Mouse (Mus musculus): ENCODE results near the gene Eif2s2.
"Not testable (repeated sequence)": the region's sequence is repeated elsewhere in the genome, so short reads cannot be mapped to it uniquely, and the experiment has no call there.

Eif2s2 gene

DNA sequence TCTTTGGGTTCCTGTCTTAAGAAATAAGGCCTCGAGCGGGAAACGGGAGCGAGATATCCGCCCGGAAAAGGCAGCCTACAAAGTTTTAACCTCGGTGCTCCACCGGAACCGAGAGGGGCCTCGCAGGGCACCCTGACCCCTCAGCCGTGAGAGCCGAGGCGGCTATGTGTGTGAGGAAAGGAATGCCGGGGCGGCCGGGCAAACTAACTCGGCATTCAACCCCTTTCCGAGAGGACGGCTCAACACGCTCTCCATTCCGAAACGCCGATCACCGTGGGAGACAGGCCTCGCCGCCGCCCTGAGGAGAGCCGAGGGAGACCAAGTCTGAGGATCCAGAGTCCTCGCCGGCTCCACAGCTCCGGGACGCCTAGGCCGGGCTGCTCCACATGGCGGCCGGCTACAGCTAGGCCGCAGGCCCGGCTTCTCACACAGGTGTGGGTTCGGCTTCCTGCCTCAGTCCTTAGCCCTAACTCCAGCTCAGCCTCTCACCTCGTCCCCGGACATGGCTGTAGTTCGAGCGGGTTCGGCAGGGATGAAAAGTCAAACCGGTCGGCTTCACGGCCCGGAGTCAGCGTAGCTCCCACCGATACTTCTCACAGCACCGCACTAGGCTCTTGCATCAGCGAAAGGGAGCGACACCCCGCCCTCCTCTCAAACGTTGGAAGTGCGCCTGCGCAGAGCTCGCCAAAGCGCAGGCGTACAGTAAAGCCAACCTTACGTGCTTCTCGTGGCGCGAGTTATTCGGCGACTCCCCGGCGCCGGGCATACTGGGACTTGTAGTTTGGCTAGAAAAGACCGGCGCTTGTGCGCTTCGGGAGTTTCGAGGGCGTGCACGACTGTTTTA lies at the start of gene Eif2s2:
TSS of gene Eif2s2 (minus strand) at position 735 of the 844 bp plus-strand sequence.
- CTCF ChIA-PET, result no interaction called here

DNA sequence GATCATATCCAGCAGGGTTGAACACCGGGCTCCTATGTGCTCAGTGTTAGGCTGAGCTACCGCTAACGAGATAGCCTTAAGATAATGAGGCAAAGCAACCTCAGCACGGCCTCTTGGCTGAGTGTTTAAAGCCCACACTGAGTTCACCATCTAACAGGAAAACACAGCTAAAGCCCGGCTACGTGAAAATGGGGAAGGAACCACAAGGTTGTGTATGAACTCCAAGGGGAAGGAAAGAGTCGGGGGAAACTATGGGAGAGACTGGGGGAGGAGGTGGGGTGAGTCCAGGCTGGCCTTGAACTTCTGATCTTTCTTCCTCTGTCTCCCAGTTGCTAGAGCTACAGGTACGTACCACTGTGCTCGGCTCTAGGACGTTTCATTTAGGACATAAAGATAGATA lies 49.2 kb upstream of the Eif2s2 start:
- CTCF ChIA-PET, result no interaction called here

DNA sequence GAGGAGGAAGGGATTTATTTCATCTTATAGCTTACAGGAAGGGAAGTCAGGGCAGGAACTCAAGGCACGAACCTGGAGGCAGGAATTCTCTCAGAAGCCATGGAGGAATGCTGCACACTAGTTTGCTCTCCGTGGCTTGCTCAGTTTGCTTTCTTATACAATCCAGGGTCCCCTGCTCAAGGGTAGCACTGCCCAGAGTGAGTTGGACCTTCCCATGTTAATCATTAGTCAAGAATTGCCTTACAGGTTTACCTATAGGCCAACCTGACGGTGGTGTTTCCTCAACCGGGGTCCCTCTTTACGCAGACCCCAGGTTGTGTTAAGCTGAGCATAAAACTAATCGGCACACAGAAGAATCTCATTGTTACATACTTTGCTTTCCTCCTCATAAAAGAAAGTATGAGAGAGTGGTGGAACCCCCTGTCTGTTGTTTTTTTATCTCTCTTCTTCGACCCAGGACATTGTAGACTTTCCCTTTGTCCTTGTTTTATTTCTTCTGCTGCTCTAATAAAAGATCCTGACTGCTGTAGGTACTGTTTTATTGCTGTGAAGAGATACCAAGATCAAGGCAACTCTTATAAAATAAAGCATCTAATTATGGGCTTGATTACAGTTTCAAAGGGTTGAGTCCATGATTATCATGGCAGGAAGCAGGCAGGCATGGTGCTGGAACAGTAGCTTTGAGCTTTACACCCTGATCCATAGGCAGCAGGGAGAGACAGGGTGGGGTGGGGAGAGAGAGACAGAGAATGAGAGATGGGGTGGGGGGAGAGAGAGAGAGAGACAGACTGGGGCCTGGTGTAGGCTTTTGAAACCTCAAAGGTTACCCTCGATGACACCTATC lies 45.0 kb upstream of the Eif2s2 start:
- CTCF ChIA-PET, result no interaction called here

DNA sequence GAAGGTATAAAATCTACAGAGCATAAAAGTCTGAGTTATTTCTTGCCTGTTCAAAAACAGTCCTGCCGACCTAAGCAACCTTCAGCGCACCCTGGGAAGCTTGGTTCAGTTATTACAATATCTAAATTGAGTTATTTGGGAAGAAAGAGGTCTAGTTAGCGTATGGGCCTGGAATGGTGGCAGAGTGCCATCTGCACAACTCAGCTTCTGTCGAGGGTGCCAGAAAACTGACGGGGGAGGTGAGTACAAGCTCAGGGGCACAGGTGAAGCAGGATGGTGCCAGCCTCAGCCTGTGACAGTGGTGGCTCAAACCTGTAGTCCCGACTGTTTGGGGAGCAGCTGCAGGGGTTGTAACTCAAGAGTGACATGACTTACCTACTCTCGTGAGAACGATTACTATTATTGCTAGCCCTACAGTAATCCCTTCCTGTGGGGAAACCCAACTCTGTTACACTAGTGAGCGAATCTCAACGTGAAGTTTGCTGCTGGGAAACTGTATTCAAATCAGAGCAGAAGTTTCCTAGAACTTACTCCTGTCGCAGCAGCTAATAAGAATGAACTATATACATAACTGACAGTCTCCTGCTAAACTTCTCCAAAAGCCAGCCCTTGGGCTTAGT lies 43.9 kb upstream of the Eif2s2 start:
- CTCF ChIA-PET, result no interaction called here

DNA sequence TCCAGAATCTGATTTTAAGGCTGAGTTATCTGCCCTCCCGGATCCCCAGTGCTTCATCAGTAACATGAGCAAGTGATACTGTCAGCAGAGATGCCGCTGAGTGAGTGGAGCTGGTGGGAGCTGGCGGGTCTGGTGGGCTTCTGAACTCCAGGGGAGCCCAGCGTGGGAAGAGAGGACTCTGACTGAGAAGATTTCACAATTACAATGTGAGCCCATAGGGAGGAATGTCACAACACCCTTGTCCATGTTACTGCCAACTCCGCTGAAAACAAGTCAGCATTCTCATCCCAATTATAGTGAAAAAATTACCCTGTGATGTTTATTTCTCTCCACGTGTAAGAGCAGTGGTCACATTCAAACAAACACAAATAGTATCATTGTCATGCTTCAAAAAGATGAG lies 43.4 kb upstream of the Eif2s2 start:
- CTCF ChIA-PET, result no interaction called here

DNA sequence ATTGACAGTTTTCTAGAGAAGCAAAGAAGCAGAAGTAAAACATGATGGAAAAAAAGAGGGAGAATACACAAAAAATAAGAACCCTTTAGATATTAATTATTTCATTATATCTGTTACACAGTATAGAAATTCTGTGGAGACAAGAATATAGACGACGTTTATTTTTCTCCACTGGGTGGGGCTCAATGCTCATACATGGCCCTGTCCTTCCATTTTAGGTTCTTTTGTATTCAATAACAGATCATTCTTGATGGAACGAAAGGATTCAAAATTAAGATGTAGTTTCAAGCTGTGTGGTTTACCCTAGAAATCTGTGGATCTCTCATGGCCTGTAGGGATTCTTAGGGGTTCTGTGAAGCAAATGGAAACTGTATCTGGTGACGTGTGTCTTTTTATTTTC lies 41.1 kb upstream of the Eif2s2 start:
- CTCF ChIA-PET, result no interaction called here

DNA sequence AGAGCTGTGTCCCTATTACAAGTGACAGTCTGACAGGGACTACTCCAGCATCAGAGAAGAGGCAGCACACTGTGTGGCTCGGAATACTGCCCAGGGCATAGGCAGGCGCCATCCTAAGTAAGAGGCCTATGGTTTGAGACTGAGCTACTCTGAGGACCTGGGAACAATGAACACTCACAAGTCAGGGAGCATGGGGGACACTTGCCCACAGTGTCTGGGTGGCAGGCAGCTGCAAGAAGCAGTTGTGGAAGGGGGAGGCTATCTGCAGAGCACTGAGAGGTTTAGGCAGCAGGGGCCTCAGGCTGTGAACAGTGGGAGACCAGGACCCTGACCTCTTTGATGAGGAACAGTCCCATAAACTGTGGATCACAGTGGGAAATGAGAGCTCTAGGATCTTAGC lies 35.6 kb upstream of the Eif2s2 start:
- CTCF ChIA-PET, result no interaction called here

DNA sequence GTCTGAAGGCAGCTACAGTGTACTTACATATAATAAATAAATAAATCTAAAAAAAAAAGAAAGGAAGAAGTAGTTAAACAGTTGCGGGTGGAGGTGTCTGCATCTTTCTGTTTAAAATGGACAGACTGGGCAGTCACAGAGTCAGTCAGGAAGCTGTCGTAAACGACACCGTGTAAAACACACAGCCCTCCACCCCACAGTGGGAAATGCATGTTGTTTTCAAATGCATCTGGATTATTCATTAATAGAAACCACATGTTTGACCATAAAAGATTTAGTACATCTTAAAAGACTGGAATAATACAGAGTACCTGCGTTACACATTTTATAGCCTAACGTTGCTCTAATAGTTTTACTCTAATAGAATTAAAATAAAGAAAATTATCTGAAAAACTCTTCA lies 34.1 kb upstream of the Eif2s2 start:
- CTCF ChIA-PET, result no interaction called here

DNA sequence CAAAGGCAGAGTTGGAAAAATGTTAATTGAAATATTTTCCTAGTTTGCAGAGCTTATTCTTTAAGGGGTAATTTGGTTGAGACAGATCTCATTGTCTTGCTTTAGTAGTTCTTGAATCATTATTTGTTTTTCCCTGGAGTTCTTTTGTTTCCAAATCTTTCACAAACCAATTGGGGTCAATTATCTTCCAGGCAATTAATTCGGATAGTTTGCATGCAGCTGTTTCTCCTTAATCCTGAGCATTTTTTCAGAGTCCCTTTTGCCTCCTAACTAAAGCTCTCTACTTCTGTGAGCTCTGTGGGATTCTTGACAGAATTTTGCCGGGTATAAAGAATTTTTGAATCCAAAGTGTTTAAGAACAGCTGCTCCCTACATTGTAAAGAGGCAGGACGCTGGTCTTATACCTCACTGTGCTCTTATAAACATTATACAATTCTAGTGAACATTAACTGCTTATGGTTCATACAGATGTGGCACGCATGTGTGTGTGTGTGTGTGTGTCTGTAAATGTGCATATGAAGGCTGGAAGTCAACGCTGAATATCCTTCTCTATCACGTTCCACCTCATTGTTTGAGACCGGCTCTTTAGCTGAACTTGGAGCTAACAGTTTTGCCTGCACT lies 32.8 kb upstream of the Eif2s2 start:
- CTCF ChIA-PET, result interaction anchor here (0.6 kb wide), 2 partner anchors 845 to 1205 kb away, joined by 3 to 6 read pairs; no protein-coding TSS in a partner anchor

DNA sequence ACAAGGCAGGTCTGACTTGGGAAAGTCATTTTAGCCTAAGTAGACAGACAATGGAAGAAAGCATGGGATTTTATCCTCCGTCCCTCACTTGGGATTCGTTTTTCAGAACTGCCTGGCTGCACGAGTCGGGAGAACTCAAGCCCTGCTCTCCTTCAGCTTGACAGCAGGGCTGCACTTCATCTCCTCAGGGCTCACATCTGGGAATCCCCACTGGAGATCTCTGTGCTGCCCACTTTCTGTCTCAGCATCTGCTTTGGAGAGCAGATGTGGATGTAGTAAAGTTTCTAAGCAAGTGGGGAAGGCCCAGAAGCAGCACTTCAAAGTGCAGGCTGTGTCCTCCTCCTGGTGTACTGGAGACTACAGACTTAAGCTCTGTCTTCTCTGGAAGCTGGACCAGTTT lies 29.4 kb upstream of the Eif2s2 start:
- CTCF ChIA-PET, result not testable (repeated sequence)

DNA sequence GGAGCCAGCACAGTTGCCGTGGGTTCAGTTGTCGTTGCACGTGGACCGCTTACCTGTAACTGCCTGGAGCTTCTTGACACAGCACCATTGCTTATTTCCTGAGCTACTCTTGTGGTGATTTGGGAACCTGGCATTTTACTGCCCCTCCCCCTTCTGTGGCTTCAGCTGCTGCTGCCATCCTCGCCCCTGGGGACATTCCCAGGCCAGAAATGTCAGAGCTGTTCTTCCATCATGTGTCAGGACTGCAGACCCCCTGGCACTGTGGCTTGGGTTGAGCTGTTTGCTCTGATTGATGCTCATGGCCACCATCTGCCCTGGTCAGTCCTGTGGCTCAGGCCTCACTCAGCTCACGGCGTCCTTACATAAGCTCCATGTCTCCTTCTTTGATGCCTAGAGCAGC lies 28.2 kb upstream of the Eif2s2 start:
- CTCF ChIA-PET, result no interaction called here

DNA sequence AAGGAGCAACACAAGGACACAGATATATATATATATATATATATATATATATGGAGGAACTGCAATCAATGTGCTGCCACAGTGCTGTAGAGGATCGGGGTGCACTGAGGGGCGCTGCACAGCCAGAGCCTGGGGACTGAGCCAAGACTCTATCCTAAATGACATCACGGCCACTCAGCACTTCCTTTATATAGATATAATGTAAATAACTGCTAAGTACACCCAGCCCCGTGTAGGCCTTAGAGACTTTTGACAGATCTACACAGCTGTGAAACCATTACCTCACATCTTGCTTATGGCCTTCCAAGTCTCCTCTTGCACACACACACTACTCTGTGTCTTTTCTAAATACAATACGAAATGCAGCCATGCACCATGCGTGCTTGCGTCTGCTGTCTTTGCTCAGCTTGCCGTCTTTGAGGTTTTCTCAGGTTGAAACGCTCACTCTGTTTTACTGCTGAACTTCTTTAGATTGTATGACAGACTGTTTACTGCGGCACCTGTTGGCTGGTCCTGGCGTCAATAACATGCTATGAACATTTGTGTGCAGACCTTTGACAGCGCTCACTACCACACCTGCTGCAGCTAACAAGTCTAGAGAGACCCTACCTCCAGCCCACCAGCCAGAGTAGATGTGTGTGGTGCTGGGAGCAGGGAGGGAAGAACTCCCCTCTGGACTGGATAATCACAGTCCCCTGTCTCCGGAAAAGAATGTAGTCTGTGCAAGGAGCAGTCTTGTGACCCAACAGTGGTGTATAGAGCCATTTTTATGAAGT lies 25.3 kb upstream of the Eif2s2 start:
- CTCF ChIA-PET, result no interaction called here

DNA sequence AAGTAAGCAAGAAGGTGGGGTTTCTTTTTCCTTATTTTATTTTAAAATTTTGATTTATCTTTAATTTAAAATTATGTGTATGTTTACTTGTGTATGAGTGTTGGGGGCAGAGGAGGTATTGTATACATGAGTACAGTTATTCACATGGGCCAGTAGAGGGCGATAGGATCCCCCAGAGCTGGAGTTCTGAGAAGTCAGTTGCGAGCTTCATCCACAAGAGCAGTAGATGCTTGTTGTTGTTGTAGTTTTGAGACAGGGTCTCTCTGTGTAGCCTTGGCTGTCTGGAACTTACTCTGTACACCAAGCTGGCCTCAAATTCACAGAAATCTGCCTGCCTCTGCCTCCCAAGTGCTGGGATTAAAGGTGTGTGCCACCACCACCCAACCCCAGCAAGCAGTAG lies 23.8 kb upstream of the Eif2s2 start:
- CTCF ChIA-PET, result interaction anchor here (0.6 kb wide), 1 partner anchor 20 kb away, joined by 3 read pairs; no protein-coding TSS in a partner anchor

DNA sequence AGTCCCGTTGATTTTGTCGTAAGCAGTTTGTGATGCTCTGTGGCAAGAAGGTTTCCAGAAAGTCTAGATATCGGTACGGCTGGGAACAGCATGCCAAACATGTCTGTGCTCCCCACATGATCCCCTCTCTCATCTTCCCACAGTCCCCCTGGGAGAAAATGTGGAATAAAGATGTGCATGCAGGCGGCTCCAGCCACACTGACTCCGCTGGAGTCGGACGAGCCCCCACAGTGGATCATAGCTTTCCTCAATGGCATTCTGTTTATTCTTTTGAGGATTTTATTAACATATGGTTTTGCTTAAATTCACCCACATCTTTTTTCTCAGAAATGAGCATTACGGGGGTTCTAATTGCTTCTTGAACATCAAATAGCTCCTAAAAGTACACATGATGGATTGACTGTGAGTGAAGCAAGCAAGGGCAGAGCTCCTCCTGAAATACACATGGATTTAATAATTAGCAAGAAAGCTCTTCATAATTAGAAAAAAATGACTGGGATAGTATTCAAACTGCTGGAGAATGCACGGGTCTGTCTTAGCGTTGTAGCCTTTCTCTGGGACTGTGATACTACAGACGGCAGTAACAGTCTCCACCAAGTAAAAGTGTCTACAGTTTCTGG lies 23.3 kb upstream of the Eif2s2 start:
- CTCF ChIA-PET, result interaction anchor here (0.6 kb wide), 1 partner anchor 19 kb away, joined by 3 read pairs; no protein-coding TSS in a partner anchor

DNA sequence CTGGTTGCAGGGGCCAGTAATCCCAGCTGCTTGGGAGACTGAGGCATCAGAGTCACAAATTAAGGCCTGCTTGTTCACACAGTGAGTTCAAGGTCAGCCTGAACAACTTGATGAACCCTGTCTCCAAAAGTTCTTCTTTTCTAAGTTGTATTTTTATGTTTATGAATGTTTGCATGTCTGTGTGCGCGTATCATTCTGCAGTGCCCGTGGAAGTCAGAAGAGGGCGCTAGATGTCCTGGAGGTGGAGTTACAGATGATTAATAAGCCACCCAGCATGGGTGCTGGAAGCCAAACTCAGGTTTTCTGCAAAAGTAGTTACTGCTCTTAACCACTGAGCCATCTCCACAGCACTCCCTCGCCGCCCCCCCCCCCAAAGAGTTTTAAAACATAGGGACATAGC lies 17.1 kb upstream of the Eif2s2 start:
- CTCF ChIA-PET, result no interaction called here

DNA sequence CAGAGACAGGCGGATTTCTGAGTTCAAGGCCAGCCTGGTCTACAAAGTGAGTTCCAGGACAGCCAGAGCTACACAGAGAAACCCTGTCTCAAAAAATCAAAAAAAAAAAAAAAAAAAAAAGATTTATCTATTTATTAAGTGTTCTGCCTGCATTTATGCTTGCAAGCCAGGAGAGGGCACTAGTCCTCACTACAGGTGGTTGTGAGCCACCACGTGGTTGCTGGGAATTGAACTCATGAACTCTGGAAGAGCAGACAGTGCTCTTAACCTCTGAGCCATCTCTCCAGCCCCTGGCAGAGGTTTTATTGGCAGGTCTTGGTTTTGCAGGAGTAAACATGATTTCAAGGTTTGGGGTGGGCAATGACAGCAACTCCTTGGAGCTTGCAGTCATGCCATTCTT lies 15.5 kb upstream of the Eif2s2 start:
- CTCF ChIA-PET, result interaction anchor here (0.6 kb wide), 1 partner anchor 1225 kb away, joined by 3 read pairs; no protein-coding TSS in a partner anchor

DNA sequence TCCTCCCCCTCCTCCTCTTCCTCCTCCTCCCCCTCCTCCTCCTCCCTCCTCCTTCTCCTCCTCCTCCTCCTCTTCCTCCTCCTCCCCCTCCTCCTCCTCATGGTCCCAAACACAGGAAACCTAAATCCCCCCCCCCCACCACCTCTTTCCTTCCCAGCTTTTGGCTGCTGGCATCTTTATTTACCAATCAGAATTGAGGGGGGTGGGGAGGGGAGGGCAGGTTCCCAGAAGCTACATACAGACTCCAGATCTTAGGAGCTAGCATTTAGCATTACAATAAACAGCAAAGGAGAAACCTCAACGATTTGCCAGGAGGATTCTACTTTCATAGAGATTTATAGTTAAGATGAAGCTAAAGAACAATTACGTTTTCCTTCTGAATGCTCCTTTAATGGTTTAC lies 13.1 kb upstream of the Eif2s2 start:
- CTCF ChIA-PET, result no interaction called here

DNA sequence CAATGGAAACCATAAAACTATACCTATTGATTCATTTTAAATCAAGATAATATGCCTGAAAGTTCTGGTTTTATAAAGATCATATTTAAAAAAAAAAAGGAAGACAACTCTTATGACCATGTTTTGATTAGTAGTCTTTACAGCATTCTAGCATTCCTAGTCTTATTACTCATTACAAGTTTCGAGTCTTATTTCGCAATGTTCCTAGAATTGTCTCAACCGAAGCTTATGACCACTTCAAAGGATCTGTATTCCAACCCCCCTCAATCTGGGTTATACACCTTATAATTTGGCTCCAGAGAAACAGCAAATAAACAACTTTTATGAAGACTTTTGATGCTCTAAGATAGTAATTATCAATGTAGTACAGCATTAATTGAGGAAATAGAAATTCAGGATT lies 9.4 kb upstream of the Eif2s2 start:
- CTCF ChIA-PET, result no interaction called here

DNA sequence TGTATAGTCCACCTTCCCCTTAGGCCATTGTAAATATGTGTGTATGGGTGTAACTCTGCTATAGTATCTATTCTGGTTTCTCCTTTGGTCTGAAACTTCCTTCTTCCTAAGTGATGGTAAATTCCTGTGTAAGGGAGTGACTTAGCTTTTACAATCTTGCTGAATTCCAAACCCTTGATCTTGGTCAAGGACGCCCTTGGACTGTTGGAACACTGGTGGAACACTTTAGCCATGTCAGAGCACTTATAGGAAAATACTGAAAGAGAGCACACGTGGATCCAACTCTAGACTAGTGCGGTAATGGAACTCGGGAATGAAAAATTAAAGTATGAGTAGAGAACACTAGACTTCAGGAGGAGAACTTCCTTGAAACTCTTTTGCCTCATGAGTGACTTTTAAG lies 6.7 kb upstream of the Eif2s2 start:
- CTCF ChIA-PET, result not testable (repeated sequence)

DNA sequence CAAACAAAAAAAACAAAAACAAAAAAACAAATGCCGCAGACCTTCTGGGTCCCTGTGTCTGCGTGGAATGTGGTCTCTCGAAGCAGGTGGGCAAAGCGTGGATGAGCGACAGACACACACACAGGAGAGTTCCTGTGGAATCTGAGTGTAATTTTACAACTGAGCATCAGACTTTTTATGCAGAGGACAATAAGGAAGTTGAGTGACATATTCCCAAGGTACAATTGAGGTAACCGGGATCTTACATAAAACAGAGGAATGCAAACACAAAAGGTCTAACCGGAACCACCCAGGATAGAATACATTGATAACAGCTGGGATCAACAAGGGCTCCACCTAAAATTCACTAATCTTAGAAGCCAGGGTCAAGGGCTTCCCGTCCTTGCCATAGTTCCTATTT lies 6.3 kb upstream of the Eif2s2 start:
- CTCF ChIA-PET, result not testable (repeated sequence)

DNA sequence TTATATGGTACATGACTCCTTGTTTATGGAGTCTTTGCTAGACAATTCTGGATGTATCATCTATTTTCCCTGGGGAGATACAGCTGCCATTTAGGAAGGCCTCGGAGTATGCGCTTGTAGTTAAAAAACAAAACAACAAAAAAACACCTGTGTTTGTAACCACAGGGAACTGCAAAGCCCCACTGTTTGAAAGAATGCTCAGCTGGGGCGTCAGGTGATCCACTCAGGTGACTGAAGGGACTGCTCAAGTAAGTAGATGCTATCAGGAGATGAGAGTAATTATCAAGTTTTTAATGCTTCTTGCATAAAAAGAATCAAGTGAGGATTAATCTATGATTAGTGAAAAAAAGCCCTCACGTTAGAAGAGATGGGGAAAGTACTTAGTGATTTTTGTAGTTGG lies 813 bp upstream of the Eif2s2 start:
- CTCF ChIA-PET, result no interaction called here
